Mouse (Mus musculus) erythroid progenitor cell, adult 5-6 weeks (primary cell): ENCODE measurements around the gene Izumo1. TPM values are rescaled to one million over a fixed set of nuclear protein-coding genes. Genes with fewer than 3 reads are reported as not detected.
A peak's percentile ranks its signal among the peaks of the same experiment; 100 is the strongest.
"Not testable (repeated sequence)": the region's sequence is repeated elsewhere in the genome, so short reads cannot be mapped to it uniquely, and the experiment has no call there.

ENCODE experiments used
- ATAC-seq: replicated peaks from 2 replicates; pipeline ENCODE4 v1.8.0; 2016; ENCODE audit warnings: moderate number of reproducible peaks, mild to moderate bottlenecking, moderate TSS enrichment, inconsistent platforms; ENCODE audit not compliant: poor library complexity, low FRiP score, severe bottlenecking
- total RNA-seq, 2 experiments: library from RNA; stranded (forward) in 1 of 2; stranded (reverse) in 1 of 2; fragments of 150-400 nt in 1 of 2; fragments of 186-747, 209-891 nt in 1 of 2; gene quantifications; 2 replicates each; pipeline versions ENCODE4 v1.2.3 to v1.2.4; 2015 to 2017; ENCODE audit warnings: low replicate concordance in 2 of 2

The Izumo1 gene
- total RNA-seq, 2 experiments from 2014 or later = not detected

DNA sequence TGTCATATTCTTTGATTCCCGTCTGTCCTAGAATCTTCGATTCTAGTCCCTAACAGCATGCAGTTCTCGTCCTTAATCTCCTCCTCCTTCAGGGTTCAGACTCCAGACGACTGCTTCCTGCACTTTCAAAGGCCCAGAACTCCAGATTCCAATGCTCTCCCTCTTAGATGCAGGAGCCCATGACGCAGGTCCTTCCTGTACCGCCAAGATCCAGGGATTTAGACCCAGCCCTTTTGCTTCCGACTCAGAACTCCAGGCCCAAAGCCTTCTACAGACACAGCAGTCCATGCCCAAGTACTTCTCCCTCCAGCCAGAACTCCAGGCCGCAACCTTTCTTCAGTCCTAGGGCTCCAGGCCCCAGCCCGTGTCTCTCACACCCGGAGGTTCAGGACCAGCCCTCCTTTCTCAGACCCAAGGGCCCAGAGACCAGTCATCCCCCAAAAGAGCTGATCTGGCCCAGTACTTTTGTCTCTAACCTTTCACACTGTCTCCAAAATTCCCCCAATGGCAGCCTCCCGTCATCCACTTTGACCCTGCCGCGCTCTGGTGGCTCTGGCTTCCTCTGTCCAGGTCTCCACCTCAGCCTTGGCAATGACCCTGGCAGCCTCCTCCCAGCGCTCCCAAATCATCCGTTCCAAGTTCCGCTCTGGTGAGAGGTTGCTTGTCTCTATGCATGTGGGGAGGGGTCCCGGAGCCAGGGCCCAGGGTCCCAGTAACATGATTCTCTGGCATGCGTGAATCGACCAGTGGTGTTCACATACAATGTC is 18.8 kb downstream of the Izumo1 start:
- no peak for ATAC-seq

DNA sequence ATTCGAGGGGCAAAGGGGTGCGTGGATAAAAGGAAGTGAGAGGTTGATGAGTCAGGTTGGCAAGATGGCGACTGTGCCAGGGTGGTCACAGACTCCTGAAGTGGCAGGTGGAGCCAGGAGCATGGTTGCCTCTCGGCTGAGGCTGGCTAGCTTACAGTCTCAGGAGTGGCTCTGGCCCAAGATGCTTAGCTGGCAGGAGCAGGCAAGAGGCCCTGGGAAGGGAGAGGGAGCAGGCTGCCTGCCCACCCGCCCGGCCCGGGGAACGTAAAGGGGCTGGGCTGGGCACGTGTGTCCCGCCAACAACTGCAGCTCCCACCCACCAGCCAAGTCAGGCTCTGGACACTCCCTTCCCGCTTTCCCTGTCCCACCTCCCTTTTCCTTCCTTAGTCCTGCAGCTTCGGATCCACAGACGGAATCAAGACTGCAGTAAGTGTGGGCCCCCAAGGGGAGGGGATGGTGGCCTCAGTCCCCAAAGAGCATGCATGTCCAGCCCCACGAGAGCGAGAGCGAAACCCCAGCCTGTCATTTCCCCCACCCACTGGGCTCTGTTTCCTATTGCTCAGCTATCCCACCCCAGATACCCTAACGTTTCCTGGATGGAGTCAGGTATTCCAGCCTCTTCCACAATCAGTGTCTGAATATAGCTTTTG is 19.9 kb downstream of the Izumo1 start:
- ATAC-seq = no peak

DNA sequence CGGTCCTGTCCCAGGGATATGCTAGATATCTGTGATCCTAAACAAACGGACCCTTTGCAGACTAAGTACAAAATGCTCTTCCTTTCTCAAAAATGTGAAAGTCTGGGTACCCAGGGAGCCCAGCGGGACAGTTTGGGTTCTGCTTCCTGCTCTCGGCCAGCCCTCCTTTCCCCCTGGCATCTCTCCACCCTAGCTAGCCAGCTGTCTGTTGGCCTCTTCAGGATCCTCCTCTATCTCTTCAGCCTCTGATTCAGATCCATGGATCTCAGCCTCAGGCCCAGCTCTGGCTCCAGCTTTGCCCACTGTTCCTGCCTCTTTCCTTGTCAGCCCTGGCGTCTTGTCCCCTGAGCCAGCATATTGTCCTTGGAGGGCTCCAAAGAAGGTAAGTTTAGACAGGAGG is 20.5 kb downstream of the Izumo1 start:
- no peak for ATAC-seq

DNA sequence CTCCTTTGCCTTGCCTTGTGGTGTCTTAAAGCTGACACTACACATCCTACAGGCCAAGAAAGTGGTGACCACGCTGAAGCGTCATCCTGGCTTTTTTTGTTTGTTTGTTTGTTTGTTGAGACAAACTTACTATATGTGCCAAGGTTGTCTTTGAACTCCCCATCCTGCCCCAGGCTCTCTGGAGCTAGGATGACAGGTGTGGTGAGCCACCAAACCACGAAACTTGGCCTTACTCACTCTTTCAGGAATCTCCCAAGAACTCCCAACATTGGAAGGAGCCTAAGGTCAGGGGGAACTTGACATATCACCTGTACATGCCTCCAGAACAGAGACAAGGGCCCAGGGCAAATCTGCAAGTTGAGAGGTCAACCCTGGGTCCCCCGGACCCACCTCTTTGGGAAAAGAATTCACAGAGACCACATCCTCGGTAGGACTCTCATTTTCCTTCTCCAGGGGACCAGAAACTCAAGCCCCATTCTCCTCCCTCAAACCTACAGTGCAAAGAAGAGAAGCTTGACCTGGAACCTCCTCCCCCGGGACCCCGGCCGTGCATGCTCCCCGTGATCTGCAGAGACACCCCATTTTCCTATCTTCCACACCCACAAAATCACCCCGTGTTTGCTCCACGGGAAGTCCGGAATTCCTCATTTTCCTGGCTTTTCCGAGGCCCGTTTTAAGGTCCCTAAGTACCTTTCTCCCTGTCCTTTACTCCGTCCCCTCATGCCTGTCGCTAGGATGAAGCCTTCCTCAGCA is 21.1 kb downstream of the Izumo1 start:
- ATAC-seq = no peak

DNA sequence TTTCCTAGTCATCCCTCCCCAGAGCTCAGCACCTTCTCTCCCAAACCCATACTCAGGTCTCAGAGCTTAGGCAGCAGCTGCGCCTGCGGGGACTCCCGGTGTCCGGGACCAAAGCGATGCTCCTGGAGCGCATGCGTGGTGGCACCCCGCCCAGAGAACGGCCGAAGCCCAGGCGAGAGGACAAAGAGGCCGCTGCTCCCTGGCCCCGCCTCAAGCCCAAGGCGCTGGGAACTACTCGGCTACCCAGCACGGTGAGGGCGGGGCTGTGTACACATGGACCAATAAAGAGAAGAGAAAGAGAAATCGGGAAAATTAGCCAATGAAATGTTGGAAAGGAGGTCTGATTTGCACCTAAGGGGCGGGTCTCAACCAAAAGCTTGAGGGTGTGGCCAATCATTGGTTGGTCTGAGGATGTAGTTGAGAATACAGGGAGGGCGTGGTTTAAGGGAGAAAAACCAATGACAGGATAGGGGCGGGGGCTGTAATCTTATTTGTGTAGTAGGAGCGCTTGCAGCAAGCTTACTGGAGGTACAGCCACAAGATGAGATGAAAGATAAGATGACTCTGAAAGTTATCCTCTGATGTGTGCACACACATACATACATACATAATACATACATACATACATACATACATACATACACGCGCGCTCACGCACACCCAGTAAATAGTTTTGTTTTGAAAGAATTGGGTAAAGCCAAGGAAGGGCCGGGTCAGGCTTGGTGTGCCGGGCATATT is 22.0 kb downstream of the Izumo1 start:
- ATAC-seq = 0 out of 2 replicates have a peak, but pooled peaks have one; percentile 28

DNA sequence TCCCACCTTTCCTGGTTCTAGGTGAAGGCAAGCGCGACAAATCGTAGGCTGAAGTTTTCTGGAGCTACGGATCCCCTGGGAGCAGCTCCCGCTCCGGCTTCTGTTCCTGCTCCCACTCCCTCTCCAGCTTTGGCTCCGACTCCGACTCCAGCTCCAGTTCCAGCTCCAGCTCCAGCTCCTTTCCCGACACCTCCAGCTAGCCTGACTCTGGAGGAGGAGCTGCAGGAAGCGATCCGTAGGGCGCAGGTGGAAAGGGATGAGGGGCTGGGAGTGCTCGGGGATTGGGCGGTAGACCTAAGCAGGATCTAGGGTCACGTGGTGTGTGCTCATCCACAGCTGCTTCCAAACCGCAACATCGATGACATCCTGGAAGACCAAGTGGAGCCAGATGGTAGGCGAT is 22.6 kb downstream of the Izumo1 start:
- ATAC-seq = no peak

DNA sequence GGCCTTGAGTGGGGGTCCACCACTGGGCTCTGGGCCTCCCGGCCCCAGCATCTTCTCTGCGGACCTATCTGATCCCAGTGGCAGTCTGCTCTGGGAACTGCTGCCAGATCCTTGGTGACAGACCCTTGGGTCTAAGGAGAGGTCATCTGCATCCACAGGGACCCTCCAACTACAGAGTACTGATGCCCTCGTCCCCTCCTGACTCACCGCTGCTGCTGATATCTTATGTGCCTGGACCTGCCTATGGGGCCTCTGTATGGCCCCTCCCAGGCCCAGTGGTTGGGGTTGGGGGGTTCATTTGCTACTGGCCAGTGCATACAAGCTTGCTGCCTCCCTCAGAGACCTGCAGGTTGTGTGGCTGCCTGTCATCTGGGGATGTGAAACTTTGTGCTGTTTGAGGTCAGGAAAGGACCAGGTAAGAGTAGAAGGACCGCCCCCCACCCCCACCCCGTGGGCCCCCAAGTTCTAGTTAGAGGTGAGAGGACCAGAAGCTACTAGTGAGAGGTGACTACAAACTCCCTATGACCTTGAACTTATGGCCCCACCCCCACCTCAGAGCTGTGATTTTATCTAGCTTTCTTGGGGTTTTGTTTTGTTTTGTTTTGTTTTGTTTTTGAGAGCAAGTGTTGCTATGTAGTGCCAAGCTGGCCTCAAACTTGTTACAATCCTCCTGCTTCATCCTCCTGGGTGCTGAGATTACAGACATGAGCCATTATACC is 23.4 kb downstream of the Izumo1 start:
- no peak for ATAC-seq

DNA sequence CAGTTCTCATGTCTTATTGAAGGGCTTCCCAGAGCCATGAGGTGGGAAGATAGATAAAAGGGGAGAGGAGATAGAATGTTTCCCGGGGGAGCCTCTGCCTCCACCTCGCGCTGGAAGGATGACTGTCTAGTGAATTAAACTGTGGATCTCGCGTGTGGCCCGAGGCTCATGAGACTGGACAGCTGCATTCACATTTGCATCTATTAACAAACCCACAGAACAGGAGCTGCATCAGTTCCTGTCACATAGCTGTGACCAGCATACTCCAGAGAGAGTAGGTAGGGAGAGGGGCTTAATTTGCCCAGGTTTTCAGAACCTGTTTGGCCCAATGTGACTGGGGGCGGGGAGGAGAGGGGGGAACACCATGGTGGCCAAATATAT is 24.0 kb downstream of the Izumo1 start:
- ATAC-seq = no peak

DNA sequence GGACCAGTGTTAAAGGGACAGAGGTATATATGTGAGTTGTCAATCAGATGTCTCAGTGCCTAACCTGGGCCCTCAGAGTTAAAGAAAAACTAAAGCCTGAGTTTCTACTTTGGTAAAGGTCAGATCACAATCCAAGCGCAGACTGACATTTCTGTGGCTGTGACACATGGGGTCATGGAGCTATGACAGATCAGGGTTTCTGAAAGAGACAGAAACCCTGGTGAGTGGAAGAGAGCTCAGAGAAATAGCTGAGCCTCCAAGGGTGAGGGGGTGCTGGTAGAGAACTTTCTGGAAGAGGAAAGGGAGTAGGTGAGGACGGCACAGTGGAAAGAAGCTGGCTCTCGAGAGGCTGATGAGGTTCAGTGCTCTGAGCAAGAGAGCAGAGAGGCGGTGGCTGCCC is 25.1 kb downstream of the Izumo1 start:
- no peak for ATAC-seq

DNA sequence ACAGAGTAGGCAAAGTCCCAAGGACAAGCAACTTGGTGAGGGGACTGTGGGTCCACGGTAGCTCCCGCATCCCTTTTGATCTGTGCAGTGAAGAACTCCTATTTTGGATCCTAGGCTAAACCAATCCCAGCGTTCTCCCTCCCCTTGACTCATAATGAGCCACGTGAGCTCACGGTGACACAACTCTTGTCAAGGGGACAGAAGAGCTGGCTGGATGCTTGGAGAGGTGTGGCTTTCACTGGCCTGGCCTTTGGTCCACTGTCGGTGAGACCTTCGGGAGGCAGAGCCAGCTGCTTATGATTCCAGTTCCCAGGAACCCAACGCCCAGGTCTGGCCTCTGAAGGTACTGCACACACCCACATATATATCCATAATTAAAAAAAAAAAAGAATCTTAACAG is 27.7 kb downstream of the Izumo1 start:
- ATAC-seq = no peak

DNA sequence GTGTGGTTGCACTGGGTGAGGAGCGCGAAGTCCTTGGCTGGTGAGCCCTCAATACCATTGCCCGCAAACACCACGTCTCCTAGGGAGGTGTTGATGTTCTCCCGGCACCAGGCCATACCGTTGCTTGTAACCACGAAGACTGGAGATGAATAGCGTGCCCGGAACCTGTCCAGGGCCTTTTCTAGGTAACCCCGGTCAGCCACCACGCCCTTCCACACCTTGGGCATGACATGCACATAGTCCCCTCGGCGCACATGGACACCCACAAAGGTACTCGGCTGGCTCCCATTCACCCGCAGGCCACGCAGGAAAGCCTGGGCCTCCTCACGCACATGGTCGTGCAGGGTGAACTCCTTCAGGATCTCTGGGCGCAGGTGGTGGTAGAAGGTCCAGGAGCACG is 28.9 kb downstream of the Izumo1 start:
- ATAC-seq = not testable (repeated sequence)

DNA sequence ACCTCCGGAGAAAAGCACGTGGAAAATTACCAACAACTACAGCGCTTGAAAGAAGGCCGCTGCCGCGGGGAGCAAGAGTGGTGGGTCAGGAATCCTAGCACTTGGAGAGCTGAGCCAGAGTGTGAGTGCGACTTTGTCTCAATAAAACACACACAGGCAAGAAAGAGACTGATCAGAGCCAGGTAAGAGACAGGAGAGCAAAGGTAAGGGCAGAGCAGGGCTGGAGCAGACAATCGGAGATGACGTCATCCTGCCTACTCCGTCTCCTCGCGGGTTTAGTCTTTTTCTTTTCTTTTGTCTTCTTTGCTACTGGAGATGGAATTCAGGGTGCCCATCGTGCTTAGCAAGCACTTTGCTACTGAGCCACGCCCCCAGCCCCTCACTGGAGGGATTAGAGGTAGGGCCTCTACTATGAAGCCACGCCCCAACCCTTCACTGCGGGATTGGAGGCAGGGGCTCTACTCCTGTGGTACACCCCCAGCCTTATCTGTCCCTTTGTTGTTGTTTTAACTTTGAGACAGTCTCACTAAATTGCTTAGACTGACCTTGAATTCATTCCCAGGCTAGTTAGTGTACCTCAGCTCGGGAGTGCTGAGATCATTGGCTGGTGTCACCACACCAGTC is 32.9 kb downstream of the Izumo1 start:
- no peak for ATAC-seq

DNA sequence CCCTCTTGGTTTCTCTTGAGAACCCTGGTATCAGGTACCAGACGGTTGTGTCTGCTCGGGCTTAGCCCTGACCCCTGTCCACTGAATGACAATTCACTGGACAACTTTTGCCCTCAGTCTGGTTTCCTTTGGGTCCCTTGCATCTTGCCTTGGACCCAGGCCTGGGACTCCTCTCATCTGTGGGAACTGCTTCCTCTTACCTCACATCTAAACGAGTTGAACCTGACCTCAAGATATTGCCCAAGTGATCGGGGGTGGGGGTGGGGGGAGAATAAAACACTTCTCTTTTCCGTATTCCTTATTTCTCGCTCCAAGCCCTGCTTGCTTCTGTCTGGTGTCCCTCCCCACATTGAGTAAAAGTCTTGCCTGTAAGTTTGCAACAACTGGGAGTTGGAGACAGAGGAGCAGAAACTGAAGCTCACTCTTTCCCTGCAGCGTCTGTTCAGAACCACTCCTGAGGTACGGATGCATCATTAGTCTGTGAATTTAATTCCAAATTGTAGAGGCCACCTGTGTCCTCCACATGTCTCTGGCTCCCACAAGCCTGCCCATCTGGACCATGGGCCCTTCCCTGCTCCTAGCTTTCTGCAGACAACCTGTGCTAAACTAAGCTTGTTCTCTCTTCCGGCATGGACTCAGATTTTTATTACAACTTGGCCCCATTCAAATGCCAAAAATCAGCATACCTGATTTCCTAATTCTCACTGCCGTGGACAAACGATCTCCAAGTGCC is 39.3 kb downstream of the Izumo1 start:
- ATAC-seq = no peak

DNA sequence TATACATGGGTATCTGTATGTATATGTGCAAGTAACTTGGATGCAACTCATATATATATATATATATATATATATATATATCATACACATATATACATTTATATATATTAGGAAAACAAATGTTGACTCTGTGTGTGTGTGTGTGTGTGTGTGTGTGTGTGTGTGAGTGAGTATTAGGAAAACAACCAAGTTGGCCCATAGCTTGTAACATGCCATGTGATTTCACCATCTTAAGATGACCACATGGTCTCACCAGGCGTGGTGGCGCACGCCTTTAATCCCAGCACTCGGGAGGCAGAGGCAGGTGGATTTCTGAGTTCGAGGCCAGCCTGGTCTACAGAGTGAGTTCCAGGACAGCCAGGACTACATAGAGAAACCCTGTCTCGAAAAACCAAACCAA is 40.1 kb downstream of the Izumo1 start:
- ATAC-seq = not testable (repeated sequence)

DNA sequence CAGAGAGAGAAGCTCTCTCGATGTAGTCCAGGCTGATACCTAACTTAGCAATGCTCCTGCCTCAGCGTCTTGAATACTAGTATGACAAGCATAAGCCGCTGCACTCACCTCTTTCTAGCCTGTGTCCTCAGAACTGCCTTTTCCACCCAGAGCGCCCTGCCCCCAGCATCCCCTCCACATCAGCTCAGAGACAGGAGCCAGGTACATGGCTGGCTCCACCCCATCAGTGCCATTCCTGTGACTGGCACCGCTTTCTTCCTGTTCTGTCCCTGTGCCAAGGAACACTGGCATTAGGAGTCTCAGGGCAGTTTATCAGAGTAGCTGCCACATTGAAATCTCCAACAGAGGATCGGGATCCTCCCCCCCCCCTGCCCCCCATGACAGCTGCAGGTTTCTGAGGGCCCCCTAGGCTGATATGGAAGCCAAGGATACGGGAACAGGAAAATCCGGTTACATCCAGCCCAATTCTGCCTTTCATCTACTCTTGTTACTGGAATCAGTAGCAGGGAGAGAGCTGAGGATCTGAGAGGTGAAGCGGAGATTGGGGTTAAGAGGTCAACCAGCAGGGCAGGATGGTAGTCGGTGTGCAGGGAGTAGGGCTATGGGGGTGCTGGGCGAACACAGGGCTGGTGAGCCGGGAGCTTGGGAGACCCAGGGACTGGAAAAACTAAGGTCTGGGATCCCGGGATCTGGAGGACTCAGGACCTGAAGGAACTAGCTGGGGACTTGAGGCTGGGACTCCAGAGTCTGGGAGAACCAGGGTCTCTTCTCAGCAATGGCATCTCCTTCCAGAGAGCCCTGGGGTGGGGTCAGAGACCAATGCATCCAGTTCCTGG is 43.9 kb downstream of the Izumo1 start:
- ATAC-seq = no peak

DNA sequence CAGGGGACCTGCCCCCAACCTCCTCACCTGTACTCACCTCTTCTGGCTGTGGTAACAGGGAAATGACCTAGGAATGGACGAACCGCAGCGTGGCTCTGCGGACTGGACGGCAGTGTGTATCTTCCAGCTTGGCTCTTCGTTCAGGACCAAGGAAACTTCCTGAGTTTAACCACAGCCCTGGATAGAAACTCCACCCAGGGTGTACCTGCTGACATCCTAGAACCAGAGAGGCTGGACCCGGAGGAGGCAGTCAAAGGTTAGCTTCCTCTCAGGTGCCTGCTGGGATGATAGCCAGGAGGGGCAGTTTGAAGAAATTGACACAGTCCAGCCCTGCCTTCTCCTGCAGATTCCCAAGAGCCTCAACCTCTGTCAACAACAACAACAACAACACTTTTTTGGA is 44.5 kb downstream of the Izumo1 start, which contains the start of gene Fut2:
Gene Fut2 (minus strand): TSS at position 234 of the 400 bp plus-strand sequence.
- ATAC-seq = no peak; the same call in 1 of the 2 replicates

DNA sequence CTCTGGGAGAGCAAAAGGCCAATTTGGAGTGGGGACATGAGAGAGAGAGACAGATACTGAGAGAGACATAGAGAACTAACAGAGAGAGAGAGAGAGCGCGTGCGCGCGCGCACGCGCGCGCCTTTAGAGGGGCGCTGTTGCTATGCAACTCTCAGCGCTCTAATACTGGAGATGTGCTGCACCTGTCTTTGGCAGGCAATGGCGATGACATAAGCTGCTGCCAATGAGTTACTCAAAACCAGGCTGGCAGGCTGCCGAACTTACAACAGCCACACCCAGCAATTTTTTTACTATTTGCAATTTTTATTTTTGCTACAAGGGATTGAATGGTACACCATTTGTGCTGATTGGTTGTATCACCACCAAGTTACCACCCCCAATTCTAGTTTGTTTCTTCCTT is 46.1 kb downstream of the Izumo1 start:
- ATAC-seq = no peak

DNA sequence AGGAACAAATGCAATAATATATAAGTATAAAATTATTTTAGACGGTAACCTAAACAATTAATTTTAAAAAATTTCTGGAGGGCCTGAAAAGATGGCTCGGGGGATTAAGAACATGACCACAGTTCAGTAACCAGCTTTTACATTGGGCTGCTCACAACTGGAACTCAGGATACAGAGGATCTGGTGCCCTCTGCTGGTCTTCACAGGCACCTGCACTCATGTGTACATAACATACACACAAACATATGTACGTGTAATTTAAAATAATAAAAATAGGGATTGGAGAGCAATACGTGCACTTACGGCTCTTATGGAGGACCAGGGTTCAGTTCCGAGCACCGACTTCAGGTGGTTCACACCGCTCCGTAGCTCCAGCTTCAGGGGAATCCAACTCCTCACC is 47.3 kb downstream of the Izumo1 start:
- ATAC-seq = no peak
